Mouse (Mus musculus) ES-Bruce4 (cell line): ENCODE results near the gene Mrps7. TPM values are rescaled to one million over a fixed set of nuclear protein-coding genes. Genes with fewer than 3 reads are reported as not detected.

ENCODE experiments used
- H3K27ac ChIP-seq: 2 replicates; pipeline ENCODE4 v1.5.1; 2012; ENCODE audit warnings: low read length, inconsistent platforms; ENCODE audit not compliant: insufficient read depth
- H3K27me3 ChIP-seq: 2 replicates; pipeline ENCODE4 v1.6.1; 2012; ENCODE audit warnings: mild to moderate bottlenecking, low read length, inconsistent platforms; ENCODE audit not compliant: control insufficient read depth, poor library complexity, insufficient read depth, severe bottlenecking
- H3K36me3 ChIP-seq: 2 replicates; pipeline ENCODE4 v1.6.1; 2012; ENCODE audit warnings: inconsistent platforms, mild to moderate bottlenecking, low read length, moderate library complexity; ENCODE audit not compliant: control insufficient read depth, poor library complexity, insufficient read depth, severe bottlenecking
- H3K4me1 ChIP-seq: one replicate; pipeline ENCODE4 v1.8.1; 2011; ENCODE audit warnings: low read length; ENCODE audit not compliant: control insufficient read depth, insufficient read depth
- H3K4me3 ChIP-seq: 2 replicates; pipeline ENCODE4 v1.5.1; 2011; ENCODE audit warnings: low read depth, mild to moderate bottlenecking, low read length
- H3K9ac ChIP-seq: 2 replicates; pipeline ENCODE4 v1.6.1; 2012; ENCODE audit warnings: low read depth, mild to moderate bottlenecking, inconsistent platforms; ENCODE audit not compliant: poor library complexity, severe bottlenecking
- H3K9me3 ChIP-seq: replicated peaks from 2 replicates; pipeline ENCODE4 v1.6.1; 2012; ENCODE audit warnings: mild to moderate bottlenecking, low read length, inconsistent platforms; ENCODE audit not compliant: control insufficient read depth, poor library complexity, insufficient read depth, severe bottlenecking
- CTCF ChIP-seq: IDR thresholded peaks from one replicate; pipeline ENCODE4 v1.8.1; 2011; ENCODE audit warnings: low read depth, low read length
- EP300 ChIP-seq: IDR thresholded peaks from 2 replicates; pipeline ENCODE4 v1.6.1; 2011; ENCODE audit warnings: low read depth, low read length; ENCODE audit not compliant: insufficient read depth
- POLR2A ChIP-seq: IDR thresholded peaks from one replicate; pipeline ENCODE4 v1.8.1; 2011; ENCODE audit warnings: low read length; ENCODE audit not compliant: insufficient read depth
- polyA plus RNA-seq: library from polyadenylated mRNA; stranded (reverse); fragments of >200 nt; gene quantifications from 2 replicates; pipeline ENCODE4 v1.2.4, GENCODE M21; 2011; ENCODE audit warnings: low read depth; ENCODE audit not compliant: missing spikeins, insufficient read depth, insufficient read length

Mrps7 gene
- polyA plus RNA-seq, 1 experiment, result 35.5 TPM

- H3K27me3 ChIP-seq, result no peaks in the 10 kb centered on the region
- peak overlapping the region; percentile 62 for H3K9ac ChIP-seq
- H3K36me3 ChIP-seq, result 0 out of 2 replicates have a peak, but pooled peaks cover 5% of the 10 kb centered on the region
- H3K4me3 ChIP-seq, result peak overlapping the region; percentile 18
- peaks cover 5% of the 10 kb centered on the region for H3K4me1 ChIP-seq
- TF ChIP-seq POLR2A, result no peak
- no peak for TF ChIP-seq CTCF
- TF ChIP-seq EP300, result 0 out of 2 replicates have a peak, but pooled peaks have one; percentile 16
- H3K27ac ChIP-seq, result peak overlapping the region; percentile 86
- no peaks in the 10 kb centered on the region for H3K9me3 ChIP-seq
These were observed 12.2 kb downstream of the Mrps7 start for GRCm38 (mm10) chr11:115615875-115616274.

GRCm38 (mm10) chr11:115616371-115616770 is 12.6 kb downstream of the Mrps7 start:
- Histone ChIP-seq H3K36me3 (0 out of 2 replicates have a peak, but pooled peaks cover under 1% of the 10 kb centered on the region), H3K27me3 (no peaks in the 10 kb centered on the region), H3K27ac (peak overlapping the region; percentile 70), H3K9ac (peak overlapping the region; percentile 31), H3K4me1 (peaks cover 5% of the 10 kb centered on the region), H3K4me3 (no peak overlapping the region), H3K9me3 (no peaks in the 10 kb centered on the region)
- no peak for TF ChIP-seq EP300
- no peak for TF ChIP-seq POLR2A
- no peak for TF ChIP-seq CTCF

GRCm38 (mm10) chr11:115616893-115617292 is 13.2 kb downstream of the Mrps7 start:
- Histone ChIP-seq H3K27ac (peak overlapping the region; percentile 70), H3K9ac (peak overlapping the region; percentile 31), H3K4me3 (peak overlapping the region; percentile 17), H3K4me1 (peaks cover 5% of the 10 kb centered on the region), H3K9me3 (no peaks in the 10 kb centered on the region), H3K36me3 (no peaks in the 10 kb centered on the region), H3K27me3 (no peaks in the 10 kb centered on the region)
- TF ChIP-seq POLR2A (no peak), CTCF (no peak), EP300 (no peak)

GRCm38 (mm10) chr11:115618001-115618400 is 14.3 kb downstream of the Mrps7 start:
- H3K27me3 ChIP-seq, result no peaks in the 10 kb centered on the region
- no peak overlapping the region for H3K4me3 ChIP-seq
- H3K36me3 ChIP-seq, result peaks cover 9% of the 10 kb centered on the region
- no peak for TF ChIP-seq CTCF
- no peak for TF ChIP-seq POLR2A
- TF ChIP-seq EP300, result no peak
- H3K9ac ChIP-seq, result peak overlapping the region; percentile 31; the same call in 1 of the 2 replicates
- no peak overlapping the region for H3K27ac ChIP-seq
- H3K9me3 ChIP-seq, result no peaks in the 10 kb centered on the region
- H3K4me1 ChIP-seq, result peaks cover 5% of the 10 kb centered on the region

DNA sequence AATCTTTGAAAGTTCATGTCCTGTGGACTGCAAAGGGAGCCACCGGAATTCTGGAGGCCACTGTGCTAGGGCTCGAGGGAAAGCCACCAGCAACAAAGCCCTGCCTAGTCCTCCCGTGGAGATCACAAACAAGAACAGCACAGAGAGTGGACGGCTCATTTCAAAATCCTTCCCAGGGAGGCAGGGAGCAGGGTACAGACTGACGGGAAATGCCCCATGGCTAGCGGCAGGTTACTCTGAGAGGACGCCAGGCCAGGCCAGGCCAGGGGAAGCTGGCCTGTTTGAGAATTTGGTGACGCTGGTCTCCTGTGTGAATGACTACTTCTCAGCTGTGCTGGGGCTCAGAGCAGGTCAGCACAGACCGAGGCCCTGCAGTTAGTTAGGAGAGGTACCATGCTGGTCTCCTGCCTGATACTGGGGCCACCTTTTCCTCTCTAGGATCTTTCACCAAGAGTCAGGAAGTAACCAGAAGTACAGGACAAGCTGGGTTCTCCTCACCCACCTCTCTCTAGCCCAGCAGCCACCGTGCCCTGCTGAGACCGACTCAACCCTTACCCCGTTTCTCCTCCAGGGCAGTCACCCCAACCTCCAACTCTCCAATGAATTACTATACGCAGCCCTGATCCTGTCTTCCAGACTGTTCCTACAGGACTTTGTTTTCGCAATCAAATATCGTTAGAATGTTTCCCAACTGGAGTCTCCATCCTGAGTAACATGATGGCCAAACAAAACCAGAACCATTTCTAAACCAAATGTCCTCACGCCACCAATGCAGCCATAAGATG is 15.2 kb downstream of the Mrps7 start:
- H3K36me3 ChIP-seq, result peaks cover 9% of the 10 kb centered on the region
- no peak for TF ChIP-seq POLR2A
- no peak for TF ChIP-seq EP300
- no peak for TF ChIP-seq CTCF

GRCm38 (mm10) chr11:115619949-115620348 is 16.2 kb downstream of the Mrps7 start:
- no peak overlapping the region for H3K27ac ChIP-seq
- TF ChIP-seq CTCF, result no peak
- no peak for TF ChIP-seq POLR2A
- no peak for TF ChIP-seq EP300
- peaks cover 9% of the 10 kb centered on the region for H3K36me3 ChIP-seq
- H3K9ac ChIP-seq, result no peak overlapping the region
- no peaks in the 10 kb centered on the region for H3K9me3 ChIP-seq
- no peaks in the 10 kb centered on the region for H3K27me3 ChIP-seq
- no peaks in the 10 kb centered on the region for H3K4me1 ChIP-seq
- no peak overlapping the region for H3K4me3 ChIP-seq

More for the DNA sequence above, 15.2 kb downstream of the Mrps7 start:
- H3K4me3 ChIP-seq, result no peak overlapping the region
- peaks cover 5% of the 10 kb centered on the region for H3K4me1 ChIP-seq
- H3K9ac ChIP-seq, result no peak overlapping the region
- no peak overlapping the region for H3K27ac ChIP-seq
- no peaks in the 10 kb centered on the region for H3K27me3 ChIP-seq
- no peaks in the 10 kb centered on the region for H3K9me3 ChIP-seq
